Comparison of ENCODE assay signal across 16 mouse cellular contexts in genomic region chr4:72400759-72401158, GRCm38 (mm10).
A peak's percentile ranks its signal among the peaks of the same experiment; 100 is the strongest.
DNase-seq lines count a peak whose midpoint lies in the region; TF ChIP-seq lines count a peak whose summit lies in the region.
"Had no signal": no experiment of that assay in that cellular context is flagged by ENCODE, and none has a peak within 500 bp of the region (broad histone marks: within the 10 kb centered on the region; RNA-seq: fewer than 3 reads in every experiment).

No protein-coding gene starts in this region.

- 15% methylated on average over 1 of the region's 1 CpGs for WGBS in liver, adult 2 months

- H3K79me2 ChIP-seq in liver, adult 2 months (ENCODE audit: control insufficient read depth, insufficient read depth, low read length): no peaks in the 10 kb centered on the region

- TF ChIP-seq POLR2A in liver, adult 2 months (IDR thresholded peaks at IDR 0.05; ENCODE audit: extremely low read depth, insufficient read depth, low read length): no peak

- H3K27me3 ChIP-seq in liver, adult 2 months (ENCODE audit: control insufficient read depth, insufficient read depth, low read length): no peaks in the 10 kb centered on the region
- H3K27me3 ChIP-seq: CH12.LX, Patski had no signal

- H3K4me3 ChIP-seq in liver, adult 2 months (ENCODE audit: insufficient read depth, low read depth, low read length): no peak overlapping the region

- no peak for TF ChIP-seq CTCF in liver, adult 2 months (IDR thresholded peaks at IDR 0.05; ENCODE audit: low read depth, low read length)

- H3K4me1 ChIP-seq in liver, adult 2 months (ENCODE audit: control insufficient read depth, insufficient read depth, low read length): no peaks in the 10 kb centered on the region; the same call in 1 of the 2 replicates

- no peak overlapping the region for H3K9ac ChIP-seq in liver, adult 2 months (ENCODE audit: low read depth, low read length)

- no peak overlapping the region for H3K27ac ChIP-seq in liver, adult 2 months (replicated peaks; ENCODE audit: insufficient read depth, low read depth, low read length)

- peak; percentile 86 for DNase-seq in liver, adult 2 months (ENCODE audit: extremely low read depth, low read depth, low spot score)
- no peak for DNase-seq in liver
- DNase-seq: adrenal gland, adult 2 months; adrenal gland, adult 8-10 months; adrenal gland, postnatal 10 days; adrenal gland, postnatal 14 days; adrenal gland, postnatal 25 days; adrenal gland, postnatal 36 days; B cell, adult 2 months; cerebellum, adult 11 months; cerebellum, adult 11-12 months; cerebellum, adult 18-20 months; cerebellum, adult 2 months had no signal

- H3K36me3 ChIP-seq in liver, adult 2 months (ENCODE audit: control insufficient read depth, insufficient read depth, low read length): no peaks in the 10 kb centered on the region
- H3K36me3 ChIP-seq: G1E had no signal
